Mouse (Mus musculus) C2C12 (cell line): ENCODE measurements around the gene Asb18. TPM values are rescaled to one million over a fixed set of nuclear protein-coding genes. Genes with fewer than 3 reads are reported as not detected.

Source experiments
- H3K27me3 ChIP-seq: one replicate; pipeline ENCODE4 v1.6.1; 2011; ENCODE audit not compliant: control insufficient read depth, insufficient read depth, insufficient read length
- H3K36me3 ChIP-seq: one replicate; pipeline ENCODE4 v1.6.1; 2011; ENCODE audit not compliant: control insufficient read depth, insufficient read depth
- H3K4me3 ChIP-seq: one replicate; pipeline ENCODE4 v1.5.1; 2011; ENCODE audit warnings: mild to moderate bottlenecking, control low read depth; ENCODE audit not compliant: poor library complexity, insufficient read depth, severe bottlenecking
- H3K79me2 ChIP-seq: one replicate; pipeline ENCODE4 v1.6.1; 2011; ENCODE audit not compliant: control insufficient read depth, insufficient read depth
- H3K79me3 ChIP-seq: one replicate; pipeline ENCODE4 v1.6.1; 2011; ENCODE audit warnings: low read depth, control low read depth
- H3ac ChIP-seq: one replicate; pipeline ENCODE3; 2011; ENCODE audit warnings: low read depth; ENCODE audit not compliant: control insufficient read depth, insufficient read length
- CEBPB ChIP-seq: IDR thresholded peaks from one replicate; pipeline ENCODE4 v1.6.1; 2011; ENCODE audit warnings: low read depth, mild to moderate bottlenecking, control low read depth, moderate library complexity
- CTCF ChIP-seq: IDR thresholded peaks from one replicate; pipeline ENCODE4 v1.5.1; 2011; ENCODE audit not compliant: control insufficient read depth, insufficient read depth, insufficient read length
- FOSL1 ChIP-seq: IDR thresholded peaks from one replicate; pipeline ENCODE4 v1.8.0; 2011; ENCODE audit warnings: mild to moderate bottlenecking, low read length; ENCODE audit not compliant: poor library complexity, insufficient read depth, severe bottlenecking
- MAX ChIP-seq: IDR thresholded peaks from one replicate; pipeline ENCODE4 v1.6.1; 2011; ENCODE audit warnings: mild to moderate bottlenecking, control low read depth
- MYOD1 ChIP-seq: IDR thresholded peaks from one replicate; pipeline ENCODE4 v1.6.1; 2011; ENCODE audit warnings: low read depth; ENCODE audit not compliant: control insufficient read depth, insufficient read length
- MYOG ChIP-seq: IDR thresholded peaks from one replicate; pipeline ENCODE4 v1.6.1; 2011; ENCODE audit not compliant: control insufficient read depth, insufficient read length; ENCODE audit errors: extremely low read depth
- USF1 ChIP-seq: IDR thresholded peaks from one replicate; pipeline ENCODE4 v1.6.1; 2011; ENCODE audit warnings: low read depth, mild to moderate bottlenecking, control low read depth, moderate library complexity
- long read RNA-seq, 2 experiments: library from polyadenylated mRNA; unstranded; transcript quantifications; one replicate each; pipeline ENCODE4 v2.0.0; 2019 to 2020
- polyA plus RNA-seq: library from polyadenylated mRNA; unstranded; fragments of >200 nt; fragmentation: generic; extraction: Trizol; gene quantifications from one replicate; pipeline ENCODE4 v1.2.1, GENCODE M21; 2012; ENCODE audit warnings: missing spikeins

Gene Asb18
- polyA plus RNA-seq, result not detected
- long read RNA-seq, experiment 1, result 0 reads
- long read RNA-seq, experiment 2, result 0 reads

GRCm38 (mm10) chr1:90014446-90014845 is at the start of gene Asb18:
Asb18 (minus strand) TSS chr1:90014666.
- Histone ChIP-seq H3ac (no peak within 1 kb of the TSS), H3K79me3 (no peaks in the 10 kb centered on the region), H3K79me2 (no peaks in the 10 kb centered on the region), H3K27me3 (no peaks in the 10 kb centered on the region), H3K36me3 (no peaks in the 10 kb centered on the region), H3K4me3 (no peak within 1 kb of the TSS)
- TF ChIP-seq MAX, result no peak
- no peak for TF ChIP-seq MYOG
- no peak for TF ChIP-seq MYOD1
- no peak for TF ChIP-seq USF1
- no peak for TF ChIP-seq CTCF

- no peaks in the 10 kb centered on the region for H3K79me2 ChIP-seq
- no peak overlapping the region for H3ac ChIP-seq
- no peak for TF ChIP-seq MAX
- peak; percentile 3 for TF ChIP-seq CTCF
- no peak overlapping the region for H3K4me3 ChIP-seq
- no peaks in the 10 kb centered on the region for H3K36me3 ChIP-seq
- H3K79me3 ChIP-seq, result no peaks in the 10 kb centered on the region
- H3K27me3 ChIP-seq, result no peaks in the 10 kb centered on the region
These were observed 46.1 kb upstream of the Asb18 start for GRCm38 (mm10) chr1:90060599-90060998.

- Histone ChIP-seq H3ac (no peak overlapping the region), H3K4me3 (no peak overlapping the region), H3K27me3 (no peaks in the 10 kb centered on the region), H3K36me3 (no peaks in the 10 kb centered on the region), H3K79me3 (no peaks in the 10 kb centered on the region), H3K79me2 (no peaks in the 10 kb centered on the region)
- no peak for TF ChIP-seq MAX
- no peak for TF ChIP-seq MYOD1
These were observed 45.6 kb upstream of the Asb18 start for GRCm38 (mm10) chr1:90060054-90060453.

- no peaks in the 10 kb centered on the region for H3K27me3 ChIP-seq
- H3K79me3 ChIP-seq, result no peaks in the 10 kb centered on the region
- no peak overlapping the region for H3K4me3 ChIP-seq
- H3K79me2 ChIP-seq, result no peaks in the 10 kb centered on the region
- TF ChIP-seq FOSL1, result no peak
- no peak for TF ChIP-seq MAX
- TF ChIP-seq MYOD1, result no peak
- no peak for TF ChIP-seq CTCF
- no peak for TF ChIP-seq USF1
- no peak for TF ChIP-seq MYOG
- TF ChIP-seq CEBPB, result no peak
- no peaks in the 10 kb centered on the region for H3K36me3 ChIP-seq
- no peak overlapping the region for H3ac ChIP-seq
These were observed 40.5 kb upstream of the Asb18 start for GRCm38 (mm10) chr1:90054991-90055390.

- Histone ChIP-seq H3K36me3 (no peaks in the 10 kb centered on the region), H3K79me3 (no peaks in the 10 kb centered on the region), H3K4me3 (no peak overlapping the region), H3K79me2 (no peaks in the 10 kb centered on the region), H3K27me3 (no peaks in the 10 kb centered on the region), H3ac (no peak overlapping the region)
- TF ChIP-seq MYOD1 (peak; percentile 35), CEBPB (peak; percentile 81), FOSL1 (peak; percentile 65), USF1 (no peak), CTCF (peak; percentile 21), MAX (no peak), MYOG (no peak)
These were observed 36.9 kb upstream of the Asb18 start for GRCm38 (mm10) chr1:90051347-90051746.

- no peak for TF ChIP-seq MYOD1
- TF ChIP-seq MAX, result no peak
- no peak for TF ChIP-seq FOSL1
- no peak for TF ChIP-seq CTCF
- TF ChIP-seq CEBPB, result no peak
- TF ChIP-seq USF1, result no peak
- H3K27me3 ChIP-seq, result no peaks in the 10 kb centered on the region
- no peaks in the 10 kb centered on the region for H3K79me2 ChIP-seq
- no peaks in the 10 kb centered on the region for H3K79me3 ChIP-seq
- no peak overlapping the region for H3K4me3 ChIP-seq
- H3K36me3 ChIP-seq, result no peaks in the 10 kb centered on the region
- H3ac ChIP-seq, result no peak overlapping the region
These were observed 35.7 kb upstream of the Asb18 start for GRCm38 (mm10) chr1:90050046-90050739.
